8 mouse cellular contexts compared by ENCODE assay signal in the genomic region with DNA sequence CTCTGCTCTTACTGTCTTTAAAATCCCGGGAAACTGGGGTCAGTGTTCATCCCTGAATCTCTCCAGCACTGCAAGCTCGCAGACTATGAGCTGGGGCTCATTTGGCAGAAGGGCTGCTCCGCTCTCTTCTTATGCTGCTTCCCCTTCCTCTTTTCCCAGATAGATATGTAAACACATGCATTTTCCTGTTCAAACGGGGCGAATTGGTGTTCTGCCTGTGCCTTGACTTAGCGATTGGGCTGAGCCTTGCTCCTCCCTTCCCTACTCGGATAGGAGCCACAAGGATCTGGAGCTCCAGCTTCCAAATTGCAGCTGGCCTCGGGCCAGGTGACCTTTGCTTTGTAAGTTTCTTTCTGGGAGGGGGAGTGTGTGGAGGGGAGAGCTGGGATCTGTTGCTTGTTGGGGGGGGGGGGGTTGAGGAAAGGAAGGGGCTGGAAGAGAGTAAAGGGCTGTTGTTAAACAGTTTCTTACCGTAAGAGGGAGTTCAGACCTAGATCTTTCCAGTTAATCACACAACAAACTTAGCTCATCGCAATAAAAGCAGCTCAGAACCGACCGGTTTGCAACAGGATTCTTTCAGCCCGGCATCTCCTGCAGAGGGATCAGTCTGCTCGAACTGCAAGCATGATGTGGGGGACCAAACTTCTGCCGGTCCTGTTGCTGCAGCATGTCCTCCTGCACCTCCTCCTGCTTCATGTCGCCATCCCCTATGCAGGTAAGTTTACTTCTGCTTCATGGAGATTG. TPM values are rescaled to one million over a fixed set of nuclear protein-coding genes. Genes with fewer than 3 reads are reported as not detected.
DNase-seq lines count a peak whose midpoint lies in the region; ATAC-seq and TF ChIP-seq lines count a peak whose summit lies in the region.

A gene (plus strand): TSS at position 192 of the 744 bp plus-strand sequence.

- no peak for TF ChIP-seq CTCF in spleen, adult 2 months (IDR thresholded peaks at IDR 0.05; ENCODE audit: extremely low read depth, insufficient read depth, insufficient read length, insufficient replicate concordance)
- TF ChIP-seq CTCF in kidney, postnatal 0 days (IDR thresholded peaks at IDR 0.05; ENCODE audit: low read depth): peak; percentile 36; the same call in 1 of the 2 replicates

- H3K27me3 ChIP-seq in spleen, adult 2 months (ENCODE audit: control insufficient read depth, insufficient read depth, low read length): no peaks in the 10 kb centered on the region
- H3K27me3 ChIP-seq in forebrain, embryonic 10.5 days (ENCODE audit: poor library complexity, severe bottlenecking): 0 out of 2 replicates have a peak, but pooled peaks cover 3% of the 10 kb centered on the region
- no peaks in the 10 kb centered on the region for H3K27me3 ChIP-seq in heart, embryonic 15.5 days
- no peaks in the 10 kb centered on the region for H3K27me3 ChIP-seq in kidney, postnatal 0 days (ENCODE audit: insufficient read depth, low read length)
- H3K27me3 ChIP-seq in liver, embryonic 16.5 days (ENCODE audit: control insufficient read depth, insufficient read depth, low read depth, low read length): no peaks in the 10 kb centered on the region

- ATAC-seq in heart, embryonic 15.5 days (replicated peaks; ENCODE audit: insufficient number of reproducible peaks, insufficient read depth, low FRiP score, low read depth): no peak
- peak; percentile 68 for ATAC-seq in kidney, postnatal 0 days (replicated peaks; ENCODE audit: low FRiP score, low read depth)
- peak; percentile 50 for ATAC-seq in liver, embryonic 16.5 days (ENCODE audit: low read depth)

- peak within 1 kb of the TSS; percentile 43; the same call in 1 of the 2 replicates for H3K9ac ChIP-seq in heart, embryonic 15.5 days
- no peak within 1 kb of the TSS for H3K9ac ChIP-seq in kidney, postnatal 0 days (ENCODE audit: low read depth, low read length)
- no peak within 1 kb of the TSS for H3K9ac ChIP-seq in liver, embryonic 16.5 days (ENCODE audit: low read depth, low read length)

- no peaks in the 10 kb centered on the region for H3K4me1 ChIP-seq in spleen, adult 2 months (ENCODE audit: control insufficient read depth, insufficient read depth, insufficient read length)
- H3K4me1 ChIP-seq in forebrain, embryonic 10.5 days: peaks cover 12% of the 10 kb centered on the region
- peaks cover 4% of the 10 kb centered on the region; the same call in 1 of the 2 replicates for H3K4me1 ChIP-seq in heart, embryonic 15.5 days (replicated peaks)
- H3K4me1 ChIP-seq in kidney, postnatal 0 days (replicated peaks; ENCODE audit: insufficient read depth, low read length): no peaks in the 10 kb centered on the region
- no peaks in the 10 kb centered on the region; the same call in 1 of the 2 replicates for H3K4me1 ChIP-seq in liver, embryonic 16.5 days (ENCODE audit: control insufficient read depth, low read depth, low read length)

- peak within 1 kb of the TSS; percentile 37 for H3K4me3 ChIP-seq in spleen, adult 2 months (ENCODE audit: extremely low read depth, insufficient read depth, insufficient read length)
- peak within 1 kb of the TSS; percentile 42 for H3K4me3 ChIP-seq in forebrain, embryonic 10.5 days
- H3K4me3 ChIP-seq in heart, embryonic 15.5 days: peak within 1 kb of the TSS; percentile 47
- peak within 1 kb of the TSS; percentile 21 for H3K4me3 ChIP-seq in kidney, postnatal 0 days (replicated peaks; ENCODE audit: low read depth, low read length)
- peak within 1 kb of the TSS; percentile 41 for H3K4me3 ChIP-seq in liver, embryonic 16.5 days (ENCODE audit: low read depth, low read length)

- 0 out of 2 replicates have a peak within 1 kb of the TSS, but pooled peaks have one; percentile 4 for H3K27ac ChIP-seq in spleen, adult 2 months (ENCODE audit: insufficient read depth, low read length)
- peak within 1 kb of the TSS; percentile 63 for H3K27ac ChIP-seq in forebrain, embryonic 10.5 days
- H3K27ac ChIP-seq in heart, embryonic 15.5 days: peak within 1 kb of the TSS; percentile 45; the same call in 1 of the 2 replicates
- H3K27ac ChIP-seq in kidney, postnatal 0 days: no peak within 1 kb of the TSS
- 0 out of 2 replicates have a peak within 1 kb of the TSS, but pooled peaks have one; percentile 19 for H3K27ac ChIP-seq in liver, embryonic 16.5 days (ENCODE audit: low read length)

- 3% methylated on average over 16 of the region's 16 CpGs for WGBS in spleen, adult 2 months
- 7% methylated on average over 16 of the region's 16 CpGs for WGBS in forebrain, embryonic 10.5 days
- WGBS in heart, embryonic 15.5 days: 4% methylated on average over 16 of the region's 16 CpGs
- WGBS in kidney, postnatal 0 days: 2% methylated on average over 16 of the region's 16 CpGs
- 3% methylated on average over 16 of the region's 16 CpGs for WGBS in liver, embryonic 16.5 days (ENCODE audit: insufficient replicate concordance)

- no peaks in the 10 kb centered on the region for H3K9me3 ChIP-seq in forebrain, embryonic 10.5 days
- H3K9me3 ChIP-seq in heart, embryonic 15.5 days (replicated peaks): no peaks in the 10 kb centered on the region
- H3K9me3 ChIP-seq in kidney, postnatal 0 days (replicated peaks; ENCODE audit: low read length): no peaks in the 10 kb centered on the region
- H3K9me3 ChIP-seq in liver, embryonic 16.5 days (replicated peaks; ENCODE audit: control insufficient read depth, low read length): no peaks in the 10 kb centered on the region

- DNase-seq in spleen, adult 2 months (ENCODE audit: low read depth in 1 of 2, low spot score in 2 of 2): no peak
- DNase-seq in spleen, postnatal 36 days (ENCODE audit: low spot score in 2 of 2): no peak
- peak; percentile 24 for DNase-seq in forebrain, embryonic 10.5 days (ENCODE audit: extremely low spot score, low spot score)
- DNase-seq in kidney, postnatal 0 days (ENCODE audit: low spot score): peak; percentile 84
- peak; percentile 2 for DNase-seq in naive thymus-derived CD4-positive, alpha-beta T cell, adult 2 months (ENCODE audit: low read depth)
- DNase-seq in urinary bladder, postnatal 14 days (ENCODE audit: low spot score): peak; percentile 42

- no peak for TF ChIP-seq POLR2A in spleen, adult 2 months (IDR thresholded peaks at IDR 0.05; ENCODE audit: low read depth, low read length)

- H3K36me3 ChIP-seq in spleen, adult 2 months (ENCODE audit: control insufficient read depth, insufficient read depth, low read length): no peaks in the 10 kb centered on the region
- no peaks in the 10 kb centered on the region for H3K36me3 ChIP-seq in forebrain, embryonic 10.5 days (replicated peaks)
- H3K36me3 ChIP-seq in heart, embryonic 15.5 days: no peaks in the 10 kb centered on the region
- no peaks in the 10 kb centered on the region for H3K36me3 ChIP-seq in kidney, postnatal 0 days (ENCODE audit: insufficient read depth, low read length)
- no peaks in the 10 kb centered on the region for H3K36me3 ChIP-seq in liver, embryonic 16.5 days (ENCODE audit: control insufficient read depth, insufficient read depth)

- peak within 1 kb of the TSS; percentile 71 for H3K4me2 ChIP-seq in heart, embryonic 15.5 days
- peak within 1 kb of the TSS; percentile 57 for H3K4me2 ChIP-seq in kidney, postnatal 0 days (ENCODE audit: low read length)
- H3K4me2 ChIP-seq in liver, embryonic 16.5 days (ENCODE audit: low read depth, low read length): peak within 1 kb of the TSS; percentile 37

RNA-seq across cellular contexts. Expression of the gene that starts here (rescaled TPM):
- polyA plus RNA-seq in spleen, adult 2 months (2012; rRNA removed): 0.50 and 0.51 TPM in 2 replicates
- polyA plus RNA-seq in forebrain, embryonic 10.5 days (2016; fragmentation: Nextera tagmentation; extraction: Ambion mirVana): 0.61 and 0.79 TPM in 2 replicates
- polyA plus RNA-seq in heart, embryonic 15.5 days (2015; fragmentation: Nextera tagmentation; extraction: Ambion mirVana): 1.2 and 2.0 TPM in 2 replicates
- polyA plus RNA-seq in kidney, postnatal 0 days (2015; fragmentation: Nextera tagmentation; extraction: Ambion mirVana): 1.8 and 1.9 TPM in 2 replicates
- polyA plus RNA-seq in liver, embryonic 16.5 days (2015; fragmentation: Nextera tagmentation; extraction: Ambion mirVana): 2.6 and 3.3 TPM in 2 replicates

Comparison
In these comparisons a context has a peak if more than half of its experiments do, and no peak if none do; other contexts are left out.
1. Peak in DNase-seq, H3K4me3 ChIP-seq and H3K27ac ChIP-seq in forebrain, embryonic 10.5 days; RNA of the gene not detected or under 1 TPM.
2. DNase-seq: peak in kidney, postnatal 0 days (single experiment), naive thymus-derived CD4-positive, alpha-beta T cell, adult 2 months (single experiment) and urinary bladder, postnatal 14 days (single experiment); none in spleen, adult 2 months (0 of 2) and spleen, postnatal 36 days (0 of 2).
3. Peak in every context shown above with its lines, with median percentiles within 50 percentile points of each other: H3K4me3 ChIP-seq and H3K4me2 ChIP-seq.